Mouse (Mus musculus): Measurements from ENCODE around the gene Fhl5. TPM values are rescaled to one million over a fixed set of nuclear protein-coding genes. Genes with fewer than 3 reads are reported as not detected.

The Fhl5 gene
- total RNA-seq, 2 experiments from 2014 or later, result 0.61 to 0.67 TPM

Other genes starting within 250 kb of the Fhl5 start
- 10 to 100 TPM; 27.8 to 38.8 TPM for gene Ufl1, start 38.9 kb upstream of the Fhl5 start, total RNA-seq (2021)

Data from left cerebral cortex, postnatal 36 days (tissue).